Mouse (Mus musculus) liver, embryonic 15.5 days (tissue): ENCODE results near the gene Terf2. TPM values are rescaled to one million over a fixed set of nuclear protein-coding genes. Genes with fewer than 3 reads are reported as not detected.

Experiments used
- ATAC-seq: fragments of 200-750 bp; cut with Nextera tagmentation; 2 replicates; pipeline ENCODE4 v1.8.0; 2017; ENCODE audit warnings: moderate number of reproducible peaks, mild to moderate bottlenecking, moderate library complexity; ENCODE audit not compliant: insufficient read depth
- H3K27ac ChIP-seq: fragments of 300-500 bp; sonication (generic); replicated peaks from 2 replicates; pipeline ENCODE4 v1.5.1; 2015; ENCODE audit warnings: mild to moderate bottlenecking, inconsistent platforms
- H3K27me3 ChIP-seq: fragments of 300-500 bp; sonication (generic); 2 replicates; pipeline ENCODE4 v1.6.1; 2015; ENCODE audit warnings: mild to moderate bottlenecking, inconsistent platforms
- H3K36me3 ChIP-seq: fragments of 300-500 bp; sonication (generic); replicated peaks from 2 replicates; pipeline ENCODE4 v1.6.1; 2015; ENCODE audit warnings: moderate library complexity, mild to moderate bottlenecking, inconsistent platforms
- H3K4me1 ChIP-seq: fragments of 300-500 bp; sonication (generic); replicated peaks from 2 replicates; pipeline ENCODE4 v1.6.1; 2015; ENCODE audit warnings: inconsistent platforms
- H3K4me2 ChIP-seq: fragments of 300-500 bp; sonication (generic); 2 replicates; pipeline ENCODE4 v1.6.1; 2015; ENCODE audit warnings: moderate library complexity, mild to moderate bottlenecking, inconsistent platforms
- H3K4me3 ChIP-seq: fragments of 300-500 bp; sonication (generic); replicated peaks from 2 replicates; pipeline ENCODE4 v1.5.1; 2015; ENCODE audit warnings: mild to moderate bottlenecking, inconsistent platforms
- H3K9ac ChIP-seq: fragments of 300-500 bp; sonication (generic); 2 replicates; pipeline ENCODE4 v1.6.1; 2015; ENCODE audit warnings: moderate library complexity, mild to moderate bottlenecking, inconsistent platforms
- H3K9me3 ChIP-seq: fragments of 300-500 bp; sonication (generic); replicated peaks from 2 replicates; pipeline ENCODE4 v1.6.1; 2016; ENCODE audit warnings: inconsistent platforms
- WGBS: fragments of 180-500 bp; shearing (Covaris S2); methylation state at CpG from one replicate; pipeline ENCODE4 v1.1.7; 2015; ENCODE audit warnings: mixed read lengths; ENCODE audit not compliant: insufficient replicate concordance; 5-methylcytosine and 5-hydroxymethylcytosine counted together
- polyA plus RNA-seq: library from polyadenylated mRNA; unstranded; fragments of >200 nt; fragmentation: Nextera tagmentation; extraction: Ambion mirVana; gene quantifications from 2 replicates; pipeline ENCODE4 v1.2.1, GENCODE M21; 2015

The Terf2 gene
- polyA plus RNA-seq, 1 experiment from 2014 or later = 6.8 TPM

- peaks cover 19% of the 10 kb centered on the region for H3K4me1 ChIP-seq
- H3K27me3 ChIP-seq = no peaks in the 10 kb centered on the region
- no peak overlapping the region for H3K4me2 ChIP-seq
- 80% methylated on average over 7 of the region's 7 CpGs for WGBS
- no peak overlapping the region for H3K9ac ChIP-seq
- no peak overlapping the region for H3K4me3 ChIP-seq
- ATAC-seq = no peak
- no peaks in the 10 kb centered on the region for H3K9me3 ChIP-seq
- H3K36me3 ChIP-seq = peaks cover 66% of the 10 kb centered on the region
- no peak overlapping the region for H3K27ac ChIP-seq
Measured at GRCm38 (mm10) chr8:107090531-107090930, 5.8 kb downstream of the Terf2 start.

- H3K9ac ChIP-seq = no peak overlapping the region
- 85% methylated on average over 5 of the region's 5 CpGs for WGBS
- no peak overlapping the region for H3K27ac ChIP-seq
- H3K4me1 ChIP-seq = no peaks in the 10 kb centered on the region
- H3K27me3 ChIP-seq = no peaks in the 10 kb centered on the region
- peaks cover 69% of the 10 kb centered on the region for H3K36me3 ChIP-seq
- no peak for ATAC-seq
- no peak overlapping the region for H3K4me3 ChIP-seq
- no peaks in the 10 kb centered on the region for H3K9me3 ChIP-seq
- H3K4me2 ChIP-seq = no peak overlapping the region
Measured at GRCm38 (mm10) chr8:107088526-107089063, 7.8 kb downstream of the Terf2 start.

GRCm38 (mm10) chr8:107086018-107086417 lies 10.3 kb downstream of the Terf2 start:
- whole genome bisulfite sequencing = 92% methylated on average over 5 of the region's 5 CpGs
- H3K4me3 ChIP-seq = no peak overlapping the region
- ATAC-seq = no peak

GRCm38 (mm10) chr8:107085358-107085757 lies 11.0 kb downstream of the Terf2 start:
- WGBS = 90% methylated on average over 17 of the region's 17 CpGs
- H3K27me3 ChIP-seq = no peaks in the 10 kb centered on the region
- H3K9ac ChIP-seq = no peak overlapping the region
- no peak overlapping the region for H3K4me2 ChIP-seq
- ATAC-seq = no peak
- no peaks in the 10 kb centered on the region for H3K4me1 ChIP-seq
- no peak overlapping the region for H3K4me3 ChIP-seq
- H3K27ac ChIP-seq = no peak overlapping the region
- H3K9me3 ChIP-seq = no peaks in the 10 kb centered on the region
- peaks cover 73% of the 10 kb centered on the region for H3K36me3 ChIP-seq

More at GRCm38 (mm10) chr8:107086018-107086417, 10.3 kb downstream of the Terf2 start:
- H3K4me2 ChIP-seq = no peak overlapping the region
- H3K36me3 ChIP-seq = peaks cover 73% of the 10 kb centered on the region
- H3K27ac ChIP-seq = no peak overlapping the region
- H3K9me3 ChIP-seq = no peaks in the 10 kb centered on the region
- no peak overlapping the region for H3K9ac ChIP-seq
- H3K27me3 ChIP-seq = no peaks in the 10 kb centered on the region
- no peaks in the 10 kb centered on the region for H3K4me1 ChIP-seq

- ATAC-seq = no peak
- H3K36me3 ChIP-seq = peaks cover 85% of the 10 kb centered on the region
Measured at GRCm38 (mm10) chr8:107076239-107076888, 20.0 kb downstream of the Terf2 start.

GRCm38 (mm10) chr8:107074128-107074527 lies 22.2 kb downstream of the Terf2 start:
- Histone ChIP-seq H3K36me3 (peaks cover 85% of the 10 kb centered on the region), H3K27me3 (no peaks in the 10 kb centered on the region), H3K4me2 (no peak overlapping the region), H3K9me3 (no peaks in the 10 kb centered on the region), H3K4me3 (no peak overlapping the region), H3K27ac (no peak overlapping the region), H3K4me1 (no peaks in the 10 kb centered on the region), H3K9ac (no peak overlapping the region)
- ATAC-seq = no peak
- 69% methylated on average over 1 of the region's 1 CpGs for WGBS

More at GRCm38 (mm10) chr8:107076239-107076888, 20.0 kb downstream of the Terf2 start:
- H3K4me3 ChIP-seq = no peak overlapping the region
- H3K27me3 ChIP-seq = no peaks in the 10 kb centered on the region
- 81% methylated on average over 7 of the region's 7 CpGs for WGBS
- no peak overlapping the region for H3K4me2 ChIP-seq
- no peaks in the 10 kb centered on the region for H3K9me3 ChIP-seq
- no peak overlapping the region for H3K27ac ChIP-seq
- H3K9ac ChIP-seq = no peak overlapping the region
- H3K4me1 ChIP-seq = no peaks in the 10 kb centered on the region

GRCm38 (mm10) chr8:107073706-107074105 lies 22.6 kb downstream of the Terf2 start:
- Histone ChIP-seq H3K9ac (no peak overlapping the region), H3K4me3 (no peak overlapping the region), H3K36me3 (peaks cover 83% of the 10 kb centered on the region), H3K27ac (no peak overlapping the region), H3K9me3 (no peaks in the 10 kb centered on the region), H3K4me2 (no peak overlapping the region), H3K4me1 (no peaks in the 10 kb centered on the region), H3K27me3 (no peaks in the 10 kb centered on the region)
- WGBS = 69% methylated on average over 4 of the region's 4 CpGs
- no peak for ATAC-seq

GRCm38 (mm10) chr8:107065511-107066496 lies 30.5 kb downstream of the Terf2 start, which contains the start of gene Tmed6:
Tmed6 (minus strand) TSS chr8:107065644.
- no peak within 1 kb of the TSS for H3K9ac ChIP-seq
- H3K4me2 ChIP-seq = no peak within 1 kb of the TSS
- H3K4me1 ChIP-seq = peaks cover 4% of the 10 kb centered on the region
- H3K27ac ChIP-seq = no peak within 1 kb of the TSS
- H3K36me3 ChIP-seq = peaks cover 19% of the 10 kb centered on the region
- ATAC-seq = peak; percentile 73
- no peaks in the 10 kb centered on the region for H3K27me3 ChIP-seq
- H3K9me3 ChIP-seq = no peaks in the 10 kb centered on the region
- H3K4me3 ChIP-seq = no peak within 1 kb of the TSS
- 44% methylated on average over 17 of the region's 17 CpGs for WGBS

GRCm38 (mm10) chr8:107062613-107063012 lies 33.7 kb downstream of the Terf2 start:
- peaks cover 14% of the 10 kb centered on the region for H3K4me1 ChIP-seq
- no peak overlapping the region for H3K4me2 ChIP-seq
- ATAC-seq = no peak
- no peak overlapping the region for H3K4me3 ChIP-seq
- WGBS = 85% methylated on average over 1 of the region's 1 CpGs
- H3K27ac ChIP-seq = no peak overlapping the region
- peaks cover 12% of the 10 kb centered on the region for H3K36me3 ChIP-seq
- no peaks in the 10 kb centered on the region for H3K27me3 ChIP-seq
- H3K9ac ChIP-seq = no peak overlapping the region
- H3K9me3 ChIP-seq = no peaks in the 10 kb centered on the region

GRCm38 (mm10) chr8:107056973-107057369 lies 39.4 kb downstream of the Terf2 start:
- Histone ChIP-seq H3K9me3 (no peaks in the 10 kb centered on the region), H3K27ac (peak overlapping the region; percentile 89), H3K27me3 (no peaks in the 10 kb centered on the region), H3K4me2 (peak overlapping the region; percentile 81), H3K36me3 (peaks cover 44% of the 10 kb centered on the region), H3K4me1 (peaks cover 32% of the 10 kb centered on the region), H3K4me3 (peak overlapping the region; percentile 100), H3K9ac (peak overlapping the region; percentile 60)
- under 1% methylated on average over 33 of the region's 33 CpGs for WGBS
- peak; percentile 40 for ATAC-seq
